Mouse (Mus musculus) layer of hippocampus, adult 8-10 months (tissue): ENCODE measurements around the gene Mrpl14. TPM values are rescaled to one million over a fixed set of nuclear protein-coding genes. Genes with fewer than 3 reads are reported as not detected.

Source experiments
- DNase-seq, 2 experiments: peaks; one replicate each; pipeline ENCODE4 v3.0.0; 2022; ENCODE audit warnings: low spot score in 2 of 2
- total RNA-seq, 4 experiments: library from RNA; stranded (reverse); gene quantifications; 2 replicates each; pipeline ENCODE4 v1.2.4; 2022

Mrpl14 gene
- total RNA-seq = 10 to 100 TPM; 36.8 to 48.9 (median 39.1) TPM

DNA sequence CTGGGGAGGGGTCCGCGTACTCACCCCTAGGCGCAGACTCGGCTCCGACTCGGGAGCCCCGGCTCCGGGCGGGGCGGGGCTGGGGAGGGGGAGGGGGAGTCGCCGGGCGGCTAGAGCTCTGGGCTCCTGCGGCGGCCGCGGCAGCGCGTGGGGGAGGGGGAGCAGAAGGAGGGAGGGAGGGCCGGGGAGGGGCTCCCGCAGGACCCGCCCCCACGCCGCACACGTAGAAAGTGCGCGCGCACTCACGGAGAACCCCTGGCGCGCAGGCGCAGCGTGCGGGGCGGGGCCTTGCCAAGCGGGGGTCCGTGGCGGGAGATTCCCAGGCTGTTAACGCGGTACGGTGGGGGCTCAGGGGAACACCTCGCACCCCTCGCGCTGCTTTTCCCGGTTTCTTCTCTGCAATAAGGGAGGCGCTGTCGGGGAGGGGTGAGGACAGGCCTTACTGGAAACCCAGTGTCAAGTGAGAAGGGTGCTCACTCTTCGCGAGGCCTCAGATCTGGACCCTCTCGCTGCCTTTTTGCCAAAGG, at the start of gene Mrpl14:
Gene Mrpl14 (plus strand): TSS at position 230 of the 527 bp plus-strand sequence.
- peak; percentile 76 to 85 for DNase-seq

GRCm38 (mm10) chr17:45638596-45639295, 47.4 kb upstream of the Mrpl14 start:
- DNase-seq = no peak

DNA sequence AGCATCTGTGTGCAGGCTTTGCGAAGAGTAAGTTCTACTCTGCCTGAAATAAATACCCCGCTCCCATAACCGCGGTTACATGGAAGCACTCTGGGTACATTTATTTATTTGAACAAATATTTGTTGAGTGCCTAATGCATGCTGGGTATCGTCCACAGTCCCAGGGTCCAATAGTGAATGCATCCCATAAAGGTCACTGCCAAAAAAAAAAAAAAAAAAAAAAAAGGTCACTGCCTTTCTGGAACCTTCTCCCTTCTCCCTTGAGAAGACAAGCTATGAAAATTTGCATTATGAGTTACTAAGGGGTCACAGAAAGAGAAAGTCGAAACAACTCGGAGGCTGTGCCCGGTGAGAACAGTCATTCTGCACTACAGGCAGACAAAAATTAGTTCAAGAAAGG, 44.1 kb upstream of the Mrpl14 start:
- no peak for DNase-seq

DNA sequence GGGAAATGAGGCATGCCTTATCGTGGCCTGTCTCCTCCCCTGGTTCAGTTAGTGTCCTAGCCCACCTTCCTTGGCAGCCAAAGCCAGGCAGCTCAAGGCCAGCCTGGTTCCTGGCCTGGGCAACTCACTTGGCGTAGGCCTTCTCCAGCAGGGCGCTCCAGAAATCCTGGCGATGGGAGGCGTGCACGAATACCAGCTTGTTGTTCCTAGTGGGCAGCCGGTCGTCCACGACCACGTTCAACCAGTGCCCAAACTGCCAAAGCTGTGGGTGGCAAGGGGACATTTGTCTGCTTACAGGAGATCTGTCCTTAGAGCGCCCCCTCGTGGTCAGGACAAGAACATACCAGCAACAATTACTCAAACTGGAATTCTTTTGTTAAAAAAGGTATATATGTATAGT, 43.4 kb upstream of the Mrpl14 start:
- DNase-seq = peak; percentile 47 to 66

DNA sequence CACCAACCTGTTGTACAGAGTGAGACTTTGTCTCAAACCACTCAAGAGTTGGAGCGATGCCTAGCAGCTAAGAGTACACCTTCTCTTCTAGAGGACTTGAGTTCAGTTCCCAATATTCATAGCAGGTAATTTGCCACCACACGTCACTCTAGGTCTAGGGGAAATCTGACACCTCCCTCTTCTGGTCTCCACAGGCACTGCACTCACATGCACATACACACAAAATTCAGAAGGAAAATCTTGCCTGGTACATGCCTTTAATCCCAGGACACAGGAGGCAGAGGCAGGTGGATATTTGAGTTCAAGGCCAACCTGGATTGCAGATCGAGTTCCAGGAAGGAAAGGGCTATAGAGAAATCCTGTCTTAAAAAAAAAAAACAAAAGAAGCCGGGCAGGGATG, 41.9 kb upstream of the Mrpl14 start:
- DNase-seq = no peak

- DNase-seq = no peak
These were observed 32.9 kb upstream of the Mrpl14 start for GRCm38 (mm10) chr17:45653233-45653632.

- DNase-seq = no peak
These were observed 30.3 kb upstream of the Mrpl14 start for GRCm38 (mm10) chr17:45655820-45656219.

DNA sequence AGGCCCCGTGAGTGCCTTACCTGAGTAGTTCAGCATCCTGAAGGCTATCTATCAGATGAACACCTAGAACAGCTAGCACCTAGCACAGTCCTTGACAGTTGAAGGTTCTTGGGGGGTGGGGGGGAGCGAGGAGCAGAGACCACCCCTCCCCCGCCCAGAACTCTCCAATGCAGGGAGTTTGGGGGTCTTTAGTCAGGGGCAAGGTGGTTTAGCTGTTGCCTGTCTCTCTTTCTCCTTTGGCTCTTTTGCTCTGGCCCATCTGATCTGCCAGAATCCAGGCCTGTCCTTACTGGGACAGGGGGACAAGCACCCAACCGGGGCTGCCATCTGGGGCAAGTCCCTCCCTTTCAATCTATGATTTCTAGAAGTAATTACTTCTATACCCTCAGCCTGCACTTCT, 26.9 kb upstream of the Mrpl14 start, which contains the start of gene Capn11:
Gene Capn11 (minus strand): TSS at position 101 of the 400 bp plus-strand sequence.
- no peak for DNase-seq

GRCm38 (mm10) chr17:45663106-45663919, 22.8 kb upstream of the Mrpl14 start:
- DNase-seq = peak; percentile 54 to 84

DNA sequence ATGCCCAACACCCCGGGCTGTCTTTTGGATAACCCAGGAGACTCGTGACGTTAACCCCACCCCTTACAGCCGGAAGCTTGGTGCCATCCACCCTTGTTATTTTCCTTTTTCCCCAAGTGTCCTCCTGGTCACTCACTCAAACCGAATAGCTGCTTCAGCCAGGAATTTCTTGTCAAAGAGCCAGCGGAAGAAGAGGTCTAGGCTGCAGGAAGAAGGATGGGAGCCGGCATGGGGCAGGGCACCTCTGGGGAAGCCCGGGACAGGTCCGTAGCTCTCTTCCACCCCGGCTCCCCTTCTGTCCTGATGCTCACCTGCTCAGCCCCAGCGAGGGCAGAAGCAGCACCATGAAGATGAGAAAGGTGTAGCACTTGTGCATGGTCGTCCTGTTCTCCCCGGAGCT, 21.5 kb upstream of the Mrpl14 start:
- DNase-seq = no peak

DNA sequence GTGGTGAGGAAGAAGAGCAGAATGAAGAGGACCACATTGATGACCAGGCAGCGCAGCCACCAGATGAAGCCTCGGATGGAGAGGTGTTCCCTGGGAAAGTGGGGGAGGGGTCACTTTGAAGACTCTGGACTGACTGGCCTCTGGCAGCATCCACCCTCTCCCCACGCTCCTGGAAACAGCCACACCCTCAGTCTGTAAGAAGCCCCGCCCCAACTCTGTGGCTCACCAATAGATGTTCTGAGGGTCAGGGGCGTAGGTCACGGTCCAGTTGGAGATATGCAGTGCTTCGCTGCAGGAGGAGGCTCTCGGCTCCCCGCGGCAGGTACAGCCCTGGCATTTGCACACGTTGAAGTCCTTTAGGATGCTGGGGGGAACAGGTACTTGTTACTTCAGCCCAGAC, 20.0 kb upstream of the Mrpl14 start:
- DNase-seq = no peak

GRCm38 (mm10) chr17:45667481-45667880, 18.6 kb upstream of the Mrpl14 start:
- no peak for DNase-seq

DNA sequence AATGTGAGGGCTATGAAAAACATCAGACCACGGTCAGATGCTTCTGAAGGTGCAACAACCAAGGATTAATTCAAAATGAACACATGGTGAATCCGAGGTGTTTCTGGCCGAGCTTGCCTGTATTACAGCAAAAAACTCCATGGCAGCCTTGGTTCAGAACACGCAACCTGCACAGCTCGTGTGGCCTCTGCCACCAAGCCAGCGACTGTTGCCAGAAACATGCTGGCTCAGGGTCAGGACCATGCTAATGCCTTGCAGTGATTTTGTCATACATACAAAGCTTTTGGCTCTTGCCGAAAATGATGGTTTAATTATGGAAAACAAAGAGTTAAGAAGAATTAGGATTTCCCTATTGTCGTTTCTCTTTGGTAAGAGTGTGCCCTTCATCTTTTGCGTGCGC, 18.1 kb upstream of the Mrpl14 start:
- DNase-seq = no peak

- no peak for DNase-seq
These were observed 14.3 kb upstream of the Mrpl14 start for GRCm38 (mm10) chr17:45671821-45672220.

- no peak for DNase-seq
These were observed 13.5 kb upstream of the Mrpl14 start for GRCm38 (mm10) chr17:45672598-45672997.

DNA sequence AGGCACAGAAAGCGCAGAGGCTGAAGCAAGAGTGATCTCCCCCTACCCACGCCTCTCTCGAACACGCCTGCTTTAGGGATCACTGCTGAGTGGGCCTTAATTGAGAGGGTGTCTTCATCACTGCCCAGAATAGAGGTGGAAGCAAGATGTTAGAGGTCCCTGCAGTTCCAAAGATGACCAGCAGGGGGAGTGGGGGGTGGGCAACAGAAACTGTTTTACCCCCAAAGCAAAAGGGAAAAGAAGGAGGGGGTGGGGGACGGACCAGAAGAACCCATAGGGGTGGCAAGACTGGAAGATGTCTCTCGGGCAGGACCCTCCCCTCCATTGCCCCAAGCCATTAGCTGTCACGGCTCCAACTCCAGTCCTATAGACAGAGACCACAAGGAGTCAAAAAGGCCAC, 8.0 kb upstream of the Mrpl14 start:
- no peak for DNase-seq

GRCm38 (mm10) chr17:45680391-45680980, 5.6 kb upstream of the Mrpl14 start:
- DNase-seq = peak; percentile 63 to 77

- no peak for DNase-seq
These were observed 4.5 kb upstream of the Mrpl14 start for GRCm38 (mm10) chr17:45681588-45681987.

- DNase-seq = no peak
These were observed 3.3 kb upstream of the Mrpl14 start for GRCm38 (mm10) chr17:45682843-45683242.

DNA sequence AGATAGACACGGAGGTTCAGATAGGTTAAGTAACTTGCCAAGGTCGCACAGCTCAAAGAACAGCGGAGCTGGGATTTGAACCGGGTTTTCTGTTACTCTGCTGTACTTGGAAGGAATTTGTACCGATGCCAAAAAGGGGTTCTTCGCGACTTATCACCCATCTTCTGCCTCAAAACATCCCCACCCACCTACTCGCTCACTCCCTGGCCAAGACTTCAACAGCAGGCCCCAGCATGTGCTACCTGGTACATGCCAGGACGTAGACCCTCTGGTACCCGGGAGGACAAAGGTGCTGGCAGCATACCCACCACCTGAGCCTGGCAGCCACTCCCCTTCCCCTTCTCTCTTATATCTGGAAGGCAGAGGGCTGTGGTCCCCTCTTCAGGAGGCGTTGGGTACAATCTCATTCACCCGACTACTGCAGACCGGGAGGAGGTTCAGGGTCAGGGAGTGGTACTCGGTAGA, 1.4 kb upstream of the Mrpl14 start:
- no peak for DNase-seq

DNA sequence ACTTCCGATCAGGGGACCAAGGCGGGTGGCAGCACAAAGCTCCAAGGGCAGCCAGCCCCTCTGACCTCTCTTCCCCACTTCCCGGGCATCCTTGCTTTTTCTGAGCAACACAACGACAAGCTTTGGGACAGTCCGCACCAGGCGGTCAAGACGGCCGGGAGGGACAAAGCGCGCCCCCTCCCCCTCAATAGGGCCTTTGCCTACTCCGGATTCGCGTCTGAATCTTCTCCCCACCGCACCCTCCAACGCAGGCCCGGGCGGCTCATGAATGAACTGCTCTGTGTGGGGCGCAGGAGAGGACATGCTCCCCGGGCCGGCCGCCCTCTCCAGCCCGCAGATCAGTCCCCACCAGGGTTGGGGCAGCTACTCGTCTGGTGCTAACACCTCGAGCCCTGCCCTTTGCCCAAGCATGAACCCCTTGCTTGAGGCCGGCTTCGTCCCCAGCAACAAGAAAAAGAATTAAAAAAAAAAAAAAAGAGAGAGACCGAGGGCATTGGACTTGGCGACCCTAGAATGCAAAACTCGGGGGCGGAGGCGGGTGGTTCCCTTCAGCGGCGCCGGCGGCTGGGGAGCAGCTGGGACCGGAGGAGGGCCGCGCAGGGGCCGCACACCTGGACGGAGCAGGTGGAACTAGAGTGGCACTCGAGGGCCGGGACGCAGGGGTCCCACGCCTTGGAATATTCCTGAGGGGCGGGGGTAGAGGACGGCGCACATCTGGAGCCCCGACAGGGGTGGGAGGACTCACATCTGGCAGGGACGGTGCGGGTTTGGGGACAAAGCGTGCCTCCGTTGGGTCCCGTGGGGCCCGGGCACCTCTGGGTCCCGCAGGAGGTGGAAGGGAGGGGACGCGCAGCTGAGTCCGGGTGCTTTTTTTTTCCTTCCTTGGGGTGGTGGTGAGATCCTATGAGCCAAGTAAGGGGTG, 690 bp upstream of the Mrpl14 start:
- peak in 1 of 2 experiments; percentile 50 for DNase-seq
